Mouse (Mus musculus): ENCODE data around the gene Serpinf2.
"Not testable (repeated sequence)": the region's sequence is repeated elsewhere in the genome, so short reads cannot be mapped to it uniquely, and the experiment has no call there.

Serpinf2 gene

GRCm38 (mm10) chr11:75383529-75383928, 55.9 kb downstream of the Serpinf2 start:
- DNase-seq (ENCODE audit: low spot score) = not testable (repeated sequence)
